Mouse (Mus musculus) layer of hippocampus, postnatal 25 days (tissue): ENCODE results near the gene Senp6. TPM values are rescaled to one million over a fixed set of nuclear protein-coding genes. Genes with fewer than 3 reads are reported as not detected.
"Not testable (repeated sequence)": the region's sequence is repeated elsewhere in the genome, so short reads cannot be mapped to it uniquely, and the experiment has no call there.

Source experiments
- DNase-seq, 2 experiments: peaks; one replicate each; pipeline ENCODE4 v3.0.0; 2022; ENCODE audit warnings: mixed read lengths in 2 of 2, low spot score in 1 of 2; ENCODE audit errors: extremely low spot score in 1 of 2
- total RNA-seq, 2 experiments: library from RNA; stranded (reverse); gene quantifications; 2 replicates each; pipeline ENCODE4 v1.2.3; 2021

Senp6 gene
- total RNA-seq: 100 to 1,000 TPM in 1 of 2 experiments, 10 to 100 TPM in 1; 99.9 to 112 TPM

- DNase-seq: peak; percentile 56 to 65
Observed at GRCm38 (mm10) chr9:80066367-80067220, at the start of gene Senp6. Gene Senp6, plus strand, starts transcription at chr9:80066903.

GRCm38 (mm10) chr9:80020429-80020828 lies 46.3 kb upstream of the Senp6 start:
- no peak for DNase-seq

- no peak for DNase-seq
Observed at GRCm38 (mm10) chr9:80021648-80022047, 45.1 kb upstream of the Senp6 start.

GRCm38 (mm10) chr9:80022821-80023220 lies 43.9 kb upstream of the Senp6 start:
- no peak for DNase-seq

GRCm38 (mm10) chr9:80025347-80025746 lies 41.4 kb upstream of the Senp6 start:
- not testable (repeated sequence) for DNase-seq

GRCm38 (mm10) chr9:80026017-80026416 lies 40.7 kb upstream of the Senp6 start:
- DNase-seq: peak in 1 of 2 experiments; percentile 56

- no peak for DNase-seq
Observed at GRCm38 (mm10) chr9:80026581-80027021, 40.1 kb upstream of the Senp6 start.

GRCm38 (mm10) chr9:80037262-80037996 lies 29.3 kb upstream of the Senp6 start:
- no peak for DNase-seq

GRCm38 (mm10) chr9:80037997-80038383 lies 28.7 kb upstream of the Senp6 start:
- DNase-seq: no peak

- DNase-seq: no peak
Observed at GRCm38 (mm10) chr9:80039296-80039815, 27.3 kb upstream of the Senp6 start.

- DNase-seq: not testable (repeated sequence)
Observed at GRCm38 (mm10) chr9:80044301-80044700, 22.4 kb upstream of the Senp6 start.

GRCm38 (mm10) chr9:80049271-80049670 lies 17.4 kb upstream of the Senp6 start:
- DNase-seq: not testable (repeated sequence)

- no peak for DNase-seq
Observed at GRCm38 (mm10) chr9:80052951-80053350, 13.8 kb upstream of the Senp6 start.

GRCm38 (mm10) chr9:80057690-80058089 lies 9.0 kb upstream of the Senp6 start:
- DNase-seq: no peak

- not testable (repeated sequence) for DNase-seq
Observed at GRCm38 (mm10) chr9:80065495-80065894, 1.2 kb upstream of the Senp6 start.

- peak; percentile 48 to 77 for DNase-seq
Observed at GRCm38 (mm10) chr9:80067221-80068027, 721 bp downstream of the Senp6 start.

GRCm38 (mm10) chr9:80068028-80068515 lies 1.4 kb downstream of the Senp6 start:
- no peak for DNase-seq

- no peak for DNase-seq
Observed at GRCm38 (mm10) chr9:80068735-80069315, 2.1 kb downstream of the Senp6 start.

GRCm38 (mm10) chr9:80070026-80070425 lies 3.3 kb downstream of the Senp6 start:
- DNase-seq: no peak

GRCm38 (mm10) chr9:80071616-80072015 lies 4.9 kb downstream of the Senp6 start:
- no peak for DNase-seq
